Mouse (Mus musculus) small intestine, adult 2 months (tissue): ENCODE measurements around the gene Rptor. TPM values are rescaled to one million over a fixed set of nuclear protein-coding genes. Genes with fewer than 3 reads are reported as not detected.

Experiments
- H3K27ac ChIP-seq: fragments of 200-500 bp; 2 replicates; pipeline ENCODE4 v1.5.1; 2012; ENCODE audit warnings: low read depth, low read length, control low read depth, inconsistent platforms; ENCODE audit not compliant: insufficient read depth
- H3K27me3 ChIP-seq: fragments of 200-500 bp; 2 replicates; pipeline ENCODE4 v1.6.1; 2012; ENCODE audit warnings: mild to moderate bottlenecking, moderate library complexity, low read length, inconsistent platforms; ENCODE audit not compliant: control insufficient read depth, insufficient read depth
- H3K36me3 ChIP-seq: fragments of 200-500 bp; 2 replicates; pipeline ENCODE4 v1.6.1; 2012; ENCODE audit warnings: mild to moderate bottlenecking, low read length, control low read depth, inconsistent platforms; ENCODE audit not compliant: control insufficient read depth, insufficient read depth
- H3K4me1 ChIP-seq: fragments of 200-500 bp; 2 replicates; pipeline ENCODE4 v1.6.1; 2012; ENCODE audit warnings: low read length, inconsistent platforms, mixed read lengths; ENCODE audit not compliant: control insufficient read depth, insufficient read depth, insufficient read length
- H3K4me3 ChIP-seq: fragments of 200-500 bp; 2 replicates; pipeline ENCODE4 v1.5.1; 2012; ENCODE audit warnings: low read depth, mild to moderate bottlenecking, control low read depth, inconsistent platforms, low read length, moderate library complexity
- CTCF ChIP-seq: fragments of 200-500 bp; IDR thresholded peaks from 2 replicates; pipeline ENCODE4 v1.5.1; 2012; ENCODE audit warnings: low read depth, mild to moderate bottlenecking, control low read depth, inconsistent platforms, low read length, moderate library complexity, mixed read lengths; ENCODE audit not compliant: insufficient replicate concordance, insufficient read length; ENCODE audit errors: extremely low read depth
- POLR2A ChIP-seq: fragments of 200-500 bp; IDR thresholded peaks from 2 replicates; pipeline ENCODE4 v1.6.1; 2012; ENCODE audit warnings: low read depth, mild to moderate bottlenecking, control low read depth, inconsistent platforms, low read length, moderate library complexity
- WGBS: fragments of 180-500 bp; shearing (Covaris S2); methylation state at CpG from one replicate; pipeline ENCODE4 v1.1.7; 2018; 5-methylcytosine and 5-hydroxymethylcytosine counted together
- polyA plus RNA-seq: library from polyadenylated mRNA; depleted of rRNA; stranded (reverse); fragments of >200 nt; gene quantifications from 2 replicates; pipeline ENCODE4 v1.2.3, GENCODE M21; 2012

Gene Rptor
- polyA plus RNA-seq, 1 experiment = 26.8 TPM

GRCm38 (mm10) chr11:119831682-119832081 is 229.0 kb downstream of the Rptor start:
- H3K27me3 ChIP-seq = no peaks in the 10 kb centered on the region
- WGBS = 88% methylated on average over 7 of the region's 7 CpGs
- no peak overlapping the region for H3K4me3 ChIP-seq
- peaks cover 6% of the 10 kb centered on the region; the same call in 1 of the 2 replicates for H3K4me1 ChIP-seq
- H3K27ac ChIP-seq = no peak overlapping the region
- peaks cover 16% of the 10 kb centered on the region for H3K36me3 ChIP-seq
- no peak for TF ChIP-seq CTCF
- no peak for TF ChIP-seq POLR2A

GRCm38 (mm10) chr11:119833311-119833710 is 230.6 kb downstream of the Rptor start:
- Histone ChIP-seq H3K27ac (no peak overlapping the region), H3K4me3 (no peak overlapping the region)

GRCm38 (mm10) chr11:119833877-119834804 is 231.4 kb downstream of the Rptor start:
- TF ChIP-seq POLR2A (no peak), CTCF (no peak)
- H3K4me1 ChIP-seq = peaks cover 8% of the 10 kb centered on the region; the same call in 1 of the 2 replicates
- 39% methylated on average over 16 of the region's 16 CpGs for WGBS
- H3K27ac ChIP-seq = no peak overlapping the region
- peaks cover 8% of the 10 kb centered on the region; the same call in 1 of the 2 replicates for H3K36me3 ChIP-seq
- no peaks in the 10 kb centered on the region for H3K27me3 ChIP-seq
- no peak overlapping the region for H3K4me3 ChIP-seq

More at GRCm38 (mm10) chr11:119833311-119833710, 230.6 kb downstream of the Rptor start:
- TF ChIP-seq CTCF (no peak), POLR2A (no peak)
- Histone ChIP-seq H3K36me3 (peaks cover 10% of the 10 kb centered on the region; the same call in 1 of the 2 replicates), H3K4me1 (peaks cover 8% of the 10 kb centered on the region; the same call in 1 of the 2 replicates), H3K27me3 (no peaks in the 10 kb centered on the region)

- no peaks in the 10 kb centered on the region for H3K27me3 ChIP-seq
- no peak overlapping the region for H3K4me3 ChIP-seq
- peaks cover 8% of the 10 kb centered on the region; the same call in 1 of the 2 replicates for H3K4me1 ChIP-seq
- peaks cover 9% of the 10 kb centered on the region for H3K36me3 ChIP-seq
- TF ChIP-seq POLR2A (no peak), CTCF (no peak)
- WGBS = 23% methylated on average over 3 of the region's 3 CpGs
- H3K27ac ChIP-seq = no peak overlapping the region; the same call in 1 of the 2 replicates
Observed at GRCm38 (mm10) chr11:119836326-119836725, 233.6 kb downstream of the Rptor start.

GRCm38 (mm10) chr11:119837786-119838185 is 235.1 kb downstream of the Rptor start:
- Histone ChIP-seq H3K36me3 (peaks cover 8% of the 10 kb centered on the region), H3K27ac (no peak overlapping the region), H3K27me3 (no peaks in the 10 kb centered on the region), H3K4me3 (no peak overlapping the region), H3K4me1 (peaks cover 8% of the 10 kb centered on the region; the same call in 1 of the 2 replicates)
- 83% methylated on average over 1 of the region's 1 CpGs for WGBS
- TF ChIP-seq POLR2A (no peak), CTCF (no peak)

GRCm38 (mm10) chr11:119839411-119840342 is 237.0 kb downstream of the Rptor start:
- WGBS = 92% methylated on average over 10 of the region's 10 CpGs
- Histone ChIP-seq H3K27ac (no peak overlapping the region), H3K4me1 (peaks cover 8% of the 10 kb centered on the region; the same call in 1 of the 2 replicates), H3K36me3 (peaks cover 13% of the 10 kb centered on the region), H3K27me3 (no peaks in the 10 kb centered on the region), H3K4me3 (no peak overlapping the region)
- no peak for TF ChIP-seq POLR2A
- TF ChIP-seq CTCF = no peak
